Mouse (Mus musculus): ENCODE results near the gene Olfr523.

The Olfr523 gene

DNA sequence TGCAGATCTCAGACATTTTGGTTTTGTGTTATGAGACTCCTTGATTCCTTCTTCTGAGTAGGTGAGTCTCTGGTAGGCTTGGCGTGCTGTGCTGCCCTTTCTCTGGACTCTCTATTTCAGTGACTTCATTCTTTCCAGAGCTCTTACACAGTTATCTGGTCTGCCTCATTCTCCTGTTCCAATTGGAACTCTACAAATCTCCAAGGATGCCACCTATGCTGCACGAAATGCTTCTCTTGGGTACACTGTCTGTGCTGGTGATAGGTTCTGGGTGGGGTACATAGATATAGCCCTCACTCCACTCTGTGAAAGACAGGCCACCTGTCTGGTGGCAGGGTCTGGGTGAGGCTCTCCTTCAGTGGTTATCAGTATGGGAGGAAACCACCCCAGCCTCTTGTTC lies 45.0 kb downstream of the Olfr523 start, which contains the start of gene Cd163l1:
Gene Cd163l1, plus strand, starts transcription at position 301 of the 400 bp plus-strand sequence.
- in situ Hi-C loops (cut with MboI; ENCODE audit: unreplicated experiment in 2 of 2): no loop called here

DNA sequence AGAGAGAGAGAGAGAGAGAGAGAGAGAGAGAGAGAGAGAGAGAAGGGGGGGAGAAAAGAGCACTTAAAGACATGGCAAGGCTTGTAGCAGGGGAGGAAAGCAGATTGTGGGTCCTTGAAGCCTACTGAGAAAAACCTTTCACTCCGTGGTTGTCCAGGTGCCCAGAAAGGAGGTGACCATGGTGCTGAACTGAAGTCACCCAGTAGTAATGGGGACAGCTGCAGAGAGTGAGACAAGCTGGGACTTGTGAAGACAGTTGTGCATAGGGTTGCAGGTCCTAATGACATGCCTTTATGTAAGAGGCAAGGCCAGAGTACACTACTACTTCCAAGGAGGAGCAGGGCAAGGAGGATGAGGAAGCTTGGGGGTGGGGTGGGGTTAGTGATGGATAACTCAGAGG lies 46.3 kb downstream of the Olfr523 start:
- in situ Hi-C loops (cut with MboI; ENCODE audit: unreplicated experiment in 2 of 2): no loop called here

GRCm38 (mm10) chr7:140220375-140220774 lies 47.4 kb downstream of the Olfr523 start:
- in situ Hi-C loops (cut with MboI; ENCODE audit: unreplicated experiment in 2 of 2): no loop called here

- in situ Hi-C loops (cut with MboI; ENCODE audit: unreplicated experiment in 2 of 2): no loop called here
Measured at GRCm38 (mm10) chr7:140224209-140224608, 51.2 kb downstream of the Olfr523 start.

All from v-Abl transformed pro-B cells (cell line).